Mouse (Mus musculus) embryonic facial prominence, embryonic 14.5 days (tissue): ENCODE results near the gene Bloc1s1. TPM values are rescaled to one million over a fixed set of nuclear protein-coding genes. Genes with fewer than 3 reads are reported as not detected.

Experiments
- ATAC-seq: fragments of 200-750 bp; cut with Nextera tagmentation; 2 replicates; pipeline ENCODE4 v1.8.0; 2017; ENCODE audit warnings: low read depth, moderate number of reproducible peaks, moderate TSS enrichment
- DNase-seq: peaks from one replicate; pipeline ENCODE4 v3.0.0-alpha.2; 2015; ENCODE audit warnings: low spot score
- H3K27ac ChIP-seq: fragments of 300-500 bp; sonication (generic); replicated peaks from 2 replicates; pipeline ENCODE4 v1.5.1; 2014; ENCODE audit warnings: low read depth, mild to moderate bottlenecking, low read length, moderate library complexity
- H3K27me3 ChIP-seq: fragments of 300-500 bp; sonication (generic); replicated peaks from 2 replicates; pipeline ENCODE4 v1.6.1; 2014; ENCODE audit warnings: low read length; ENCODE audit not compliant: control insufficient read depth, insufficient read depth
- H3K36me3 ChIP-seq: fragments of 300-500 bp; sonication (generic); 2 replicates; pipeline ENCODE4 v1.6.1; 2014; ENCODE audit warnings: low read length, mixed read lengths; ENCODE audit not compliant: control insufficient read depth, insufficient read depth
- H3K4me1 ChIP-seq: fragments of 300-500 bp; sonication (generic); 2 replicates; pipeline ENCODE4 v1.6.1; 2014; ENCODE audit warnings: antibody characterized with exemption, low read length; ENCODE audit not compliant: control insufficient read depth, insufficient read depth
- H3K4me2 ChIP-seq: fragments of 300-500 bp; sonication (generic); 2 replicates; pipeline ENCODE4 v1.6.1; 2014; ENCODE audit warnings: low read depth, mild to moderate bottlenecking, low read length, moderate library complexity, mixed read lengths
- H3K4me3 ChIP-seq: fragments of 300-500 bp; sonication (generic); 2 replicates; pipeline ENCODE4 v1.5.1; 2014; ENCODE audit warnings: low read depth, mild to moderate bottlenecking, low read length
- H3K9ac ChIP-seq: fragments of 300-500 bp; sonication (generic); 2 replicates; pipeline ENCODE4 v1.6.1; 2014; ENCODE audit warnings: low read depth, mild to moderate bottlenecking, low read length, moderate library complexity, mixed read lengths
- H3K9me3 ChIP-seq: fragments of 300-500 bp; sonication (generic); 2 replicates; pipeline ENCODE4 v1.6.1; 2016; ENCODE audit warnings: low read length; ENCODE audit not compliant: control insufficient read depth
- WGBS: fragments of 180-500 bp; shearing (Covaris S2); extraction: QIAGEN DNeasy Blood & Tissue Kit; methylation state at CpG from one replicate; pipeline ENCODE4 v1.1.7; 2014; 5-methylcytosine and 5-hydroxymethylcytosine counted together
- polyA plus RNA-seq: library from polyadenylated mRNA; unstranded; fragments of >200 nt; fragmentation: Nextera tagmentation; extraction: Ambion mirVana; gene quantifications from 2 replicates; pipeline ENCODE4 v1.2.1, GENCODE M21; 2014

Gene Bloc1s1
- polyA plus RNA-seq, 1 experiment from 2014 or later = 242 TPM

DNA sequence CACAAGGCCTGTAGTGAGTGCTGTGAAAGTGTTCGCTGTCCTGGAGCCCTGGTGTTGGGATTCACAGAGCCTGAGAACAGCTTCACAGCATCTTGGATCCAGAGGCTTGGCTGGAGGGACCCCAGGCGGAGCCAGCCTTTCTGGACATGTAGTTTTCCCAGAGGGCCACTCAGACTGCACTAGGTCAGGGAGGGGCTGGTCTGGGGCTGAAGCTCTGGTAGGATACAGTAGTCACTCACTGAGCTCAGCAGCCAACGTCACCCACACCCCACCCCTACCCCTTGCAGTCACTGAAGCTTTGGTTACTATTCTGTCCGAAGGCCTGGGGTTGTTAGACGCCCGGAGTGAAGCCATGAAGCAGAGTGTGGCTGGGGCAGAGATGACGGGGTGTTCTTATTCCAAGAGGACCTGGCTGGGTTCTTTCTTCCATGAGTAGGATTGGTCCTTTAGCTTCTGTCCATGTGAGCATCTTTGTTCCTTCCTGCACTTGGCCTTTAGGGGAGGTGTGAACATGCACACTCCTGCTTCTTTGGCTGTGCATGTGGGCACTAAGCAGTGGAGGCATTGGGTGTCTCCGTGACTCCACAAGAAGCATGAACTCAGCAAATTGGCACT, 12.1 kb upstream of the Bloc1s1 start:
- no peak overlapping the region for H3K27ac ChIP-seq
- no peak overlapping the region for H3K4me2 ChIP-seq
- no peak overlapping the region for H3K9ac ChIP-seq
- H3K9me3 ChIP-seq = no peaks in the 10 kb centered on the region
- no peak for ATAC-seq
- no peak for DNase-seq
- H3K27me3 ChIP-seq = peaks cover 31% of the 10 kb centered on the region
- H3K36me3 ChIP-seq = no peaks in the 10 kb centered on the region
- H3K4me1 ChIP-seq = peaks cover 3% of the 10 kb centered on the region; the same call in 1 of the 2 replicates
- WGBS = 72% methylated on average over 8 of the region's 8 CpGs
- no peak overlapping the region for H3K4me3 ChIP-seq

DNA sequence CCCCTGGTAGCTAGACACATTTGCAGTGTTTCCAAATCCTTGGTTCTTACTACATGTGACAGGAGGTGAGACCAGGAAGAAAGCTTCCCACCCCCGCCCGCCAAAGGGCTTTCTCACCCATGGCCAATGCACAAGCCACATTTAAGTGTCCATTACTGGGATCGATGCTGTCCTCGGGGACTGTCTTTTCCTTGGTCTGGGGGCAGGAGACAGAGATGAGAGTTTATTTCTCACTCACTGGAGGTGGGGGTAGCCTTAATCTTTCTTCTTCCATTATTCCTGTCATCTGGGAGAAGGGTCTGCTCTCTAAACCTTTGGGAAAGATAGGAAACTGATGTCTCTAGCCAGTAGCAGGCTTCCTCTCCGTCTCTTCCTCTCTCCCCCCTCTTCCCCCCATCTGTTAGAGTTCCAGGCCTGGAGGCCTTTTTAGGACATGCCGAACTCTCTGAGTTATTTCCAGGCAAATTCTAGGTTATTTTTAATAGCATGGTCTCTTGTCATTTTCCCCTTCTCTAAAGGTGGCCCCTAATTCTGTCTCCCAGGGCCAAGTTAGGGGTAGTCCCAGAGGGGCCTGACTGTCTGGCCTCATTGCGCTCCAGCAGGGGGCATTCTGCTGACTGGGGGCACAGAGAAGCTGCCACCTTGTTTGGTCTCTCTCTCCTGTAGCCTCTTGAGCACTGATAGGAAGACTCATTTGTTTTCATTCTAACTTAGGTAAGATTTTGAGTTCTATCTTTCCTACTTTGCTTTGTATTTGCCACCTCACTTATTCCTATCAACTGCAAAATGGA, 11.4 kb upstream of the Bloc1s1 start:
- peak overlapping the region; percentile 44; the same call in 1 of the 2 replicates for H3K4me3 ChIP-seq
- peaks cover 31% of the 10 kb centered on the region for H3K27me3 ChIP-seq
- H3K4me2 ChIP-seq = peak overlapping the region; percentile 79; the same call in 1 of the 2 replicates
- ATAC-seq = no peak
- H3K9ac ChIP-seq = no peak overlapping the region
- no peaks in the 10 kb centered on the region for H3K36me3 ChIP-seq
- WGBS = 60% methylated on average over 7 of the region's 7 CpGs
- no peaks in the 10 kb centered on the region for H3K9me3 ChIP-seq
- peaks cover 3% of the 10 kb centered on the region; the same call in 1 of the 2 replicates for H3K4me1 ChIP-seq
- no peak overlapping the region for H3K27ac ChIP-seq
- no peak for DNase-seq

DNA sequence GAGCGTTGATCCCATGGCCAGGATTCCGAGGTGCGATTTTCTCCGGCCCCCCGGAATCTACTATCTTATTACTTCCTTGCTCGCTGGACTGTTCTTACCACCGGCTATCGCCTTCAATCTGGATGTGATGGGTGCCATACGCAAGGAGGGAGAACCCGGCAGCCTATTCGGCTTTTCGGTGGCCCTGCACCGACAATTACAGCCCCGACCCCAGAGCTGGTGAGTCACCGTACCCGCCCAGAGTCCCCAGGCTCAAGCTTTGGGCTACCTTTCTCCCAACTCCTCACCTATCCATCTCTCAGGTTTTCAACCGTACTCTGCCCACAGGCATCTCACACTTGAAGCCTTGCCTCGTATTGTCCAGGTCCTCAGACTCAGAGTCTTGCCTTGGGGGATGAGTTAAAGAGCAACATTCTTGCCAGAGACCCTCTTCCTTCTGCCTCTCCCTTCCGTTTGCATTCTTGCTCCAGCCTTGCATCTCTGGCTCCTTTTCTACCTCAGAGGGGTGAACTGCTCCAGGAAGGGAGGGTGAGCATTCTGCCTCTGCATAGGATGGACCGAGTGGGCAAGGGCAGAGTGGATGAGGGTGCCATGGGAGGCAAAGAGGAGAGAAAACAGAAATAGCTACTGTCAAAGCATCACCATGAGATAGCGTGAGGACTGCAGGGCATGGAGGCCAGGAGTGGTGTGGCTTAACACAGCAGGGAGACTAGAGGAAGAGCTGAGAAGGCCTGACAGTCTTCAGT, 10.3 kb upstream of the Bloc1s1 start:
- H3K27me3 ChIP-seq = peaks cover 31% of the 10 kb centered on the region
- H3K36me3 ChIP-seq = no peaks in the 10 kb centered on the region
- peaks cover 3% of the 10 kb centered on the region; the same call in 1 of the 2 replicates for H3K4me1 ChIP-seq
- DNase-seq = no peak
- 4% methylated on average over 21 of the region's 21 CpGs for WGBS
- H3K9me3 ChIP-seq = no peaks in the 10 kb centered on the region
- ATAC-seq = no peak
- H3K9ac ChIP-seq = peak overlapping the region; percentile 51
- H3K27ac ChIP-seq = no peak overlapping the region
- peak overlapping the region; percentile 79 for H3K4me2 ChIP-seq
- H3K4me3 ChIP-seq = peak overlapping the region; percentile 44

DNA sequence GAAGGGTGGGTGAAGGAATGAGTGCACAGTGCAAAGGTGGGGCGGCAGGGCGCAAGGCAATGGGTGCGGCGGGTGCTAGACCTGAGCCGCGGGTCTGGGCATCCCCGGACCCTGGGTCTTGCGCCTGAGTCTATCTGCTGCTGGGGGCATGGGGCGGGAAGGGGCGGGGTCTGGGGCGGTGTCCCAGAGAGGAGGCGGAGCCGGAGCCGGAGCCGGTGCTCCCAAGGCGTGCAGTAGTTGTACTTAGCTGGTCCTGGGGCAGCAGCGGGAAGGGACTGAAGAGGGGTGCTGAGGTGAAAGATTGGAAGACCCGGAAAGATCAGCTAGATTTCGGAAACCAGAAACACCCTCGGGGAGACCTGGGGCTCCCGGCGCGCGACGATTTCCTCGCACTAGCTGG, 9.7 kb upstream of the Bloc1s1 start, which contains the start of gene Itga7:
Gene Itga7, plus strand, starts transcription at position 245 of the 400 bp plus-strand sequence.
- ATAC-seq (peak; percentile 74), DNase-seq (peak; percentile 63)
- Histone ChIP-seq H3K4me1 (peaks cover 3% of the 10 kb centered on the region; the same call in 1 of the 2 replicates), H3K27ac (no peak within 1 kb of the TSS), H3K9ac (peak within 1 kb of the TSS; percentile 51), H3K36me3 (no peaks in the 10 kb centered on the region), H3K4me2 (peak within 1 kb of the TSS; percentile 79), H3K9me3 (no peaks in the 10 kb centered on the region), H3K27me3 (peaks cover 34% of the 10 kb centered on the region), H3K4me3 (peak within 1 kb of the TSS; percentile 44)
- WGBS = under 1% methylated on average over 23 of the region's 26 CpGs

DNA sequence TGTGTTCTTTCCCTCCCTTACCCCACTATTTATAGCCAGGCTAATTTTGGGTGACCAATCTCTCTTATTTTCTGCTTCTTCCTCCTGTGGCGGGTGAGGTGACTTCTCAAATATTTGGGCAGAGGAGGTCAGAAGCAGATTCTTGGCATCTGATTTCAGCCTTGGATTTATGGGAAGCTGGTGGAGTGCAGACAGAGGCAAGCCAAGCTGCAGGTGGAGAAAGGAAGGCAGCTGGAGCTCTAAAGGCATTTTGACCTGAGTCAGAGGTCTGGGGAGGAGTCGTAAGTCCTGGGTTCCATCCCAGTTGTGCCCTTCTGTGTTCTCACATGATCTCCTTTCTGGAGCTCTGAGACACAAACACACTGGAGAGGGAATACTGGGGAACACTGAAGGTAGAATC, 7.6 kb upstream of the Bloc1s1 start:
- peaks cover 37% of the 10 kb centered on the region for H3K27me3 ChIP-seq
- H3K36me3 ChIP-seq = no peaks in the 10 kb centered on the region
- no peak for DNase-seq
- H3K9ac ChIP-seq = no peak overlapping the region
- no peaks in the 10 kb centered on the region for H3K9me3 ChIP-seq
- H3K27ac ChIP-seq = no peak overlapping the region
- H3K4me1 ChIP-seq = peaks cover 3% of the 10 kb centered on the region; the same call in 1 of the 2 replicates
- no peak for ATAC-seq
- WGBS = 66% methylated on average over 2 of the region's 2 CpGs
- H3K4me3 ChIP-seq = no peak overlapping the region
- no peak overlapping the region for H3K4me2 ChIP-seq

DNA sequence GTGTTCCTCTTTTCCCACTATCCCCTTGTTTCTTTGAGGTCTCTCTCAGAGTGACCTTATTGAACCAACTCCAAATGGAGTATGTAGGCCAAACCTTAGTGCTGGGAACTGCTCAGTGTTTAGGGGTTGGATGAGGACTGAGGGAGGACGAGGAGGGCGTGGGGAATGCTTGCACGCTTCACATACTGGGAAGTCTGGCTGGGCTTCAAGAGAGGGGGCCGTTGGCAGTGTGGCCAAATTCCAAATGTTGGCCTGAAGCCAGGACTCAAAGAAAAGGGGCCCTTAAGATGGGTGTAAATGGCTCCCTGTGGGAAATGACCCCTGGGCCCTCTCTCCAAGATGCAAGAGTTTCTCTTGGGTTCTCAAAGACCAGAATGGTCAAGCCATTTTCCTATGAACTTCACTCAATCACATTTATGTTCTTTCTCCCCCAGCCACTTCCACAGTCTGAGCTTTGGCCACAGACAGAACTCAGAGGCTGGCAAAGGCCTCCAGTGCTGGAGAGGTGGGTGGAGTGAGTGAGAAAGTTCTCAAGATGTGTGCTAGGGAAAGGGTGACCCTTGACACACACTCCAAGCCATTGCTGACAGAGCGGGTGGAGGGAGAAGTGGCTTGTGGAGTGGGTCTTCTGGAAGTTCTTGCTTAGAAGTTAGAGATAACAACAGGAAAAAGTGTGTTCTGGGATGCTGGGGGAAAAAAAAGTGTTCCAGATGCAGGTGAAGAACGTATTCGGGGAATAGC, 6.0 kb upstream of the Bloc1s1 start:
- peaks cover 31% of the 10 kb centered on the region for H3K27me3 ChIP-seq

DNA sequence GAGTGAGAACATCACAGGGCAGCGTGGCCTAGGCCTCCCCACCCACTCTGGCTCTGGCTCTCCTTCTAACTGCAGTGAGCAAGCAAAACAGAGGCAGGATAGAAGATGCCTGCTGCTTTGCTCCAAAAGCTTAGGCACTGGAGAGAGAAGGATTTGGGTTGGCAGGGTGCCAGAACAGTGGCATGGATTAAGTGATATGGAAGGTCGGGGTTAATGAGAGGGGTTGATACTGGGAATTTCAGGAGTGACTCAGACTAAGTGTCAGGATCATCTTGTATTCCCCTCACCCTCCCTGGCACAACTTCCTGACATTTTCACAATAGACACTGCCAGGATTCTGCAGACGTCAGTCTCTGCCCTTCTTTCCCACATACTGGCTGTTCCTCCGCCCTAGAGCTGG, 4.5 kb upstream of the Bloc1s1 start:
- ATAC-seq (no peak), DNase-seq (no peak)
- Histone ChIP-seq H3K9me3 (no peaks in the 10 kb centered on the region), H3K36me3 (no peaks in the 10 kb centered on the region), H3K4me3 (no peak overlapping the region), H3K4me2 (no peak overlapping the region), H3K9ac (no peak overlapping the region), H3K4me1 (peaks cover 4% of the 10 kb centered on the region; the same call in 1 of the 2 replicates), H3K27ac (no peak overlapping the region), H3K27me3 (peaks cover 17% of the 10 kb centered on the region)
- 35% methylated on average over 4 of the region's 4 CpGs for WGBS

More for the DNA sequence above, 6.0 kb upstream of the Bloc1s1 start:
- Histone ChIP-seq H3K27ac (no peak overlapping the region), H3K4me1 (peaks cover 3% of the 10 kb centered on the region; the same call in 1 of the 2 replicates), H3K4me2 (no peak overlapping the region), H3K9me3 (no peaks in the 10 kb centered on the region), H3K9ac (no peak overlapping the region), H3K36me3 (no peaks in the 10 kb centered on the region), H3K4me3 (no peak overlapping the region)
- ATAC-seq = no peak
- no peak for DNase-seq
- 61% methylated on average over 7 of the region's 7 CpGs for WGBS
